10 mouse cellular contexts compared by ENCODE assay signal in the genomic region with DNA sequence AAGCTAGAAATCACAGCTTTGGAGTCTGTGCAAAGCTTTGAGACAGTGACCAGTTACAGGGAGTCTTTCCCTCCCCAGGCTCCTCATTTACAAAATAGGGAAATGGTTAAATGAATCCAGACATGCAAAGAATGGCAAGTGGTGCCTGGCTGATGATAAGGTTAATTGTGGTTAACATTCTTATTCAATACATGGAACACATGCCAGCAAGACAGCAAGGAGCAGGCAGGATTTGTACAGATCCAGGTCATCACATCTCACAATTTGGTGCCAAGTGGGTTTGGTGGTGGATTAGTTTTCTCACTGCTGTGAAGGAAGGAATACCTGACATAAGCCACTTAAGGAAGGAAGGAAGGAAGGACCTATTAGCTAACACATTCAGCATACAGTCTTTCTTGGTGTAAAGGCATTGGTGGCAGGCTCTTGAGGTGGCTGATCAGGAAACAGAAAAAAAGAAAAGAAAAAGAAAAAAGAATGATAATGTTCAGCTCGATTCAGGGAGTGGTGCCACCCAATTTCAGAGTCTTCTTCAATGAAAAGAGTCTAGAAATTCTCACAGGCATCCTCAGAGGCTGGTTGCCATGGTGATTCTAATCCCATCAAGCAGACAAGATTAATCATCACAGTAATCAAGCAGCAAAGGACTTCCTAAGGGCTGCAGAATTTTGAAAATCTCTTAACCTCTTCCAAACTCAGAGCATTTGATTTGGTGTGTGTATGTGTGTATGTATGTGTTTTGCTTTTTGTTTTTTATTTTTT. TPM values are rescaled to one million over a fixed set of nuclear protein-coding genes. Genes with fewer than 3 reads are reported as not detected.
DNase-seq lines count a peak whose midpoint lies in the region; ATAC-seq and TF ChIP-seq lines count a peak whose summit lies in the region.
"Had no signal": no experiment of that assay in that cellular context is flagged by ENCODE, and none has a peak within 500 bp of the region (broad histone marks: within the 10 kb centered on the region; RNA-seq: fewer than 3 reads in every experiment).

No protein-coding gene starts in this region.

- TF ChIP-seq POLR2A in brain, embryonic 14.5 days (IDR thresholded peaks at IDR 0.05; ENCODE audit: borderline replicate concordance, extremely low read depth, insufficient read depth, insufficient read length, poor library complexity, severe bottlenecking), result no peak
- no peak for TF ChIP-seq POLR2A in lung, adult 2 months (IDR thresholded peaks at IDR 0.05; ENCODE audit: borderline replicate concordance, extremely low read depth, low read depth, low read length)

- no peak overlapping the region for H3K9ac ChIP-seq in heart, embryonic 15.5 days
- no peak overlapping the region for H3K9ac ChIP-seq in forebrain, postnatal 0 days
- 0 out of 2 replicates have a peak overlapping the region, but pooled peaks have one; percentile 34 for H3K9ac ChIP-seq in midbrain, embryonic 16.5 days (ENCODE audit: low read depth, low read length)
- H3K9ac ChIP-seq in intestine, embryonic 15.5 days, result no peak overlapping the region
- H3K9ac ChIP-seq in liver, postnatal 0 days (replicated peaks), result no peak overlapping the region
- H3K9ac ChIP-seq: neural tube, embryonic 12.5 days had no signal

- TF ChIP-seq EP300 in liver, postnatal 0 days (IDR thresholded peaks at IDR 0.05; ENCODE audit: low read depth), result no peak

- H3K4me2 ChIP-seq in heart, embryonic 15.5 days, result no peak overlapping the region
- H3K4me2 ChIP-seq in forebrain, postnatal 0 days (ENCODE audit: low read depth), result no peak overlapping the region
- H3K4me2 ChIP-seq in midbrain, embryonic 16.5 days (ENCODE audit: low read length), result no peak overlapping the region
- no peak overlapping the region for H3K4me2 ChIP-seq in intestine, embryonic 15.5 days (replicated peaks)
- H3K4me2 ChIP-seq in liver, postnatal 0 days (ENCODE audit: low read depth, low read length), result no peak overlapping the region
- H3K4me2 ChIP-seq: neural tube, embryonic 12.5 days had no signal

- TF ChIP-seq CTCF in brain, embryonic 14.5 days (IDR thresholded peaks at IDR 0.05; ENCODE audit: borderline replicate concordance, extremely low read depth, insufficient read depth, insufficient read length), result no peak
- no peak for TF ChIP-seq CTCF in forebrain, postnatal 0 days (IDR thresholded peaks at IDR 0.05; ENCODE audit: low read depth)
- no peak for TF ChIP-seq CTCF in lung, adult 2 months (IDR thresholded peaks at IDR 0.05; ENCODE audit: insufficient read depth, low read length)
- no peak for TF ChIP-seq CTCF in liver, postnatal 0 days (IDR thresholded peaks at IDR 0.05; ENCODE audit: low read depth)

- ATAC-seq in heart, embryonic 15.5 days (replicated peaks; ENCODE audit: insufficient number of reproducible peaks, insufficient read depth, low FRiP score, low read depth), result no peak
- ATAC-seq in forebrain, postnatal 0 days, result peak; percentile 86
- ATAC-seq in midbrain, embryonic 16.5 days, result peak; percentile 67
- ATAC-seq in intestine, embryonic 15.5 days, result no peak
- no peak for ATAC-seq in liver, postnatal 0 days

- no peak overlapping the region for H3K4me3 ChIP-seq in heart, embryonic 15.5 days
- no peak overlapping the region for H3K4me3 ChIP-seq in forebrain, postnatal 0 days (ENCODE audit: low read depth, low read length)
- H3K4me3 ChIP-seq in midbrain, embryonic 16.5 days (ENCODE audit: low read depth, low read length), result no peak overlapping the region
- H3K4me3 ChIP-seq in lung, adult 2 months (replicated peaks; ENCODE audit: extremely low read depth, low read depth, low read length), result no peak overlapping the region
- no peak overlapping the region for H3K4me3 ChIP-seq in intestine, embryonic 15.5 days (replicated peaks)
- no peak overlapping the region for H3K4me3 ChIP-seq in liver, postnatal 0 days (ENCODE audit: low read depth, low read length)
- H3K4me3 ChIP-seq: neural tube, embryonic 12.5 days had no signal

- no peaks in the 10 kb centered on the region for H3K27me3 ChIP-seq in heart, embryonic 15.5 days
- no peaks in the 10 kb centered on the region for H3K27me3 ChIP-seq in forebrain, postnatal 0 days (ENCODE audit: insufficient read depth, low read length)
- H3K27me3 ChIP-seq in midbrain, embryonic 16.5 days (ENCODE audit: control insufficient read depth, insufficient read depth, low read depth, low read length), result no peaks in the 10 kb centered on the region
- no peaks in the 10 kb centered on the region for H3K27me3 ChIP-seq in intestine, embryonic 15.5 days (replicated peaks)
- no peaks in the 10 kb centered on the region for H3K27me3 ChIP-seq in liver, postnatal 0 days (ENCODE audit: insufficient read depth, low read length)
- H3K27me3 ChIP-seq: neural tube, embryonic 12.5 days had no signal

- no peak for DNase-seq in heart, adult 8-10 months (ENCODE audit: low spot score)
- DNase-seq in brain, embryonic 14.5 days (ENCODE audit: low read depth), result peak; percentile 88
- DNase-seq in forebrain, postnatal 0 days, result peak; percentile 65
- no peak for DNase-seq in lung, adult 2 months
- DNase-seq in liver, postnatal 0 days, result no peak
- DNase-seq: thymus, postnatal 4 days had no signal

- peaks cover 29% of the 10 kb centered on the region for H3K36me3 ChIP-seq in heart, embryonic 15.5 days
- no peaks in the 10 kb centered on the region for H3K36me3 ChIP-seq in forebrain, postnatal 0 days (ENCODE audit: insufficient read depth)
- no peaks in the 10 kb centered on the region for H3K36me3 ChIP-seq in midbrain, embryonic 16.5 days (ENCODE audit: control insufficient read depth, insufficient read depth, low read length)
- peaks cover 19% of the 10 kb centered on the region for H3K36me3 ChIP-seq in intestine, embryonic 15.5 days
- peaks cover 20% of the 10 kb centered on the region for H3K36me3 ChIP-seq in liver, postnatal 0 days (replicated peaks; ENCODE audit: insufficient read depth, low read length)
- H3K36me3 ChIP-seq: neural tube, embryonic 12.5 days had no signal

- no peaks in the 10 kb centered on the region for H3K9me3 ChIP-seq in heart, embryonic 15.5 days (replicated peaks)
- H3K9me3 ChIP-seq in forebrain, postnatal 0 days (ENCODE audit: low read length), result no peaks in the 10 kb centered on the region
- H3K9me3 ChIP-seq in midbrain, embryonic 16.5 days (replicated peaks; ENCODE audit: control insufficient read depth, low read length, poor library complexity, severe bottlenecking), result no peaks in the 10 kb centered on the region
- no peaks in the 10 kb centered on the region for H3K9me3 ChIP-seq in intestine, embryonic 15.5 days
- H3K9me3 ChIP-seq in liver, postnatal 0 days (ENCODE audit: low read length), result no peaks in the 10 kb centered on the region
- H3K9me3 ChIP-seq: neural tube, embryonic 12.5 days had no signal

- peaks cover 35% of the 10 kb centered on the region for H3K4me1 ChIP-seq in heart, embryonic 15.5 days (replicated peaks)
- peaks cover 10% of the 10 kb centered on the region; the same call in 1 of the 2 replicates for H3K4me1 ChIP-seq in forebrain, postnatal 0 days (ENCODE audit: insufficient read depth)
- H3K4me1 ChIP-seq in midbrain, embryonic 16.5 days (ENCODE audit: control insufficient read depth, insufficient read depth, low read length), result peaks cover 30% of the 10 kb centered on the region
- peaks cover 12% of the 10 kb centered on the region for H3K4me1 ChIP-seq in lung, adult 2 months (ENCODE audit: control insufficient read depth, insufficient read depth, low read length)
- 0 out of 2 replicates have a peak, but pooled peaks cover 5% of the 10 kb centered on the region for H3K4me1 ChIP-seq in intestine, embryonic 15.5 days (replicated peaks)
- no peaks in the 10 kb centered on the region for H3K4me1 ChIP-seq in liver, postnatal 0 days (ENCODE audit: insufficient read depth)

- WGBS in heart, embryonic 15.5 days, result 37% methylated on average over 1 of the region's 1 CpGs
- WGBS in forebrain, postnatal 0 days, result 2% methylated on average over 1 of the region's 1 CpGs
- 0% methylated on average over 1 of the region's 1 CpGs for WGBS in midbrain, embryonic 16.5 days
- WGBS in lung, adult 2 months, result 28% methylated on average over 1 of the region's 1 CpGs
- 45% methylated on average over 1 of the region's 1 CpGs for WGBS in intestine, embryonic 15.5 days
- 37% methylated on average over 1 of the region's 1 CpGs for whole genome bisulfite sequencing in liver, postnatal 0 days (ENCODE audit: insufficient replicate concordance)

- peak overlapping the region; percentile 73 for H3K27ac ChIP-seq in heart, embryonic 15.5 days
- H3K27ac ChIP-seq in forebrain, postnatal 0 days (ENCODE audit: low read depth, low read length), result peak overlapping the region; percentile 82
- peak overlapping the region; percentile 77 for H3K27ac ChIP-seq in midbrain, embryonic 16.5 days (ENCODE audit: low read length)
- H3K27ac ChIP-seq in intestine, embryonic 15.5 days, result no peak overlapping the region; the same call in 1 of the 2 replicates
- H3K27ac ChIP-seq in liver, postnatal 0 days (ENCODE audit: low read depth), result no peak overlapping the region
- H3K27ac ChIP-seq: neural tube, embryonic 12.5 days had no signal

RNA-seq across cellular contexts. Expression of a gene that starts 27.1 kb away (rescaled TPM):
- polyA plus RNA-seq in heart, embryonic 15.5 days (2015; fragmentation: Nextera tagmentation; extraction: Ambion mirVana), result 26.1 and 29.0 TPM in 2 replicates
- 100 to 1,000 TPM; 281 to 370 (median 342) TPM for total RNA-seq in heart, adult 8-10 months (2022)
- 2.2 and 4.2 TPM in 2 replicates for polyA plus RNA-seq in brain, embryonic 14.5 days (2012; rRNA removed)
- total RNA-seq in forebrain, postnatal 0 days (2014; rRNA removed), result 2.2 and 4.1 TPM in 2 replicates
- 3.0 and 3.8 TPM in 2 replicates for polyA plus RNA-seq in forebrain, postnatal 0 days (2015; fragmentation: Nextera tagmentation; extraction: Ambion mirVana)
- 1.9 and 2.8 TPM in 2 replicates for polyA plus RNA-seq in midbrain, embryonic 16.5 days (2015; fragmentation: Nextera tagmentation; extraction: Ambion mirVana)
- polyA plus RNA-seq in lung, adult 2 months (2012; rRNA removed), result 58.6 and 60.3 TPM in 2 replicates
- 10.9 and 12.3 TPM in 2 replicates for polyA plus RNA-seq in intestine, embryonic 15.5 days (2015; fragmentation: Nextera tagmentation; extraction: Ambion mirVana)
- 3.6 and 3.7 TPM in 2 replicates for polyA plus RNA-seq in liver, postnatal 0 days (2015; fragmentation: Nextera tagmentation; extraction: Ambion mirVana)

Comparison
In these comparisons a context has a peak if more than half of its experiments do, and no peak if none do; other contexts are left out.
1. ATAC-seq: peak in forebrain, postnatal 0 days (single experiment) and midbrain, embryonic 16.5 days (single experiment); none in heart, embryonic 15.5 days (single experiment), intestine, embryonic 15.5 days (single experiment) and liver, postnatal 0 days (single experiment).
2. H3K27ac ChIP-seq: peak in heart, embryonic 15.5 days (single experiment), forebrain, postnatal 0 days (single experiment) and midbrain, embryonic 16.5 days (single experiment); none in intestine, embryonic 15.5 days (single experiment) and liver, postnatal 0 days (single experiment).
3. DNase-seq: peak in brain, embryonic 14.5 days (single experiment) and forebrain, postnatal 0 days (single experiment); none in heart, adult 8-10 months (single experiment), lung, adult 2 months (single experiment) and liver, postnatal 0 days (single experiment).